Mouse (Mus musculus): ENCODE data around the gene Slc25a22. TPM values are rescaled to one million over a fixed set of nuclear protein-coding genes. Genes with fewer than 3 reads are reported as not detected.

Gene Slc25a22
- total RNA-seq, 2 experiments from 2014 or later: 270 to 289 TPM

GRCm38 (mm10) chr7:141391625-141392551 lies 45.8 kb downstream of the Slc25a22 start, which contains the start of gene Taldo1:
Gene Taldo1 (plus strand): TSS chr7:141392199.
- intact Hi-C loops (cut with DNase I): loop anchor here (5.0 kb wide), 1 partner anchor 65 kb away; the partner anchor contains the start of genes Deaf1 and Tmem80
- peak; percentile 96 to 98 for DNase-seq (ENCODE audit: low spot score in 2 of 2)

GRCm38 (mm10) chr7:141390326-141391259 lies 47.1 kb downstream of the Slc25a22 start:
- no peak for DNase-seq (ENCODE audit: low spot score in 2 of 2)
- intact Hi-C loops (cut with DNase I): loop anchor here (5.0 kb wide), 1 partner anchor 63 kb away; the partner anchor contains the start of genes Deaf1 and Tmem80

- DNase-seq (ENCODE audit: low spot score in 2 of 2): no peak
- intact Hi-C loops (cut with DNase I): no loop called here
Observed at GRCm38 (mm10) chr7:141388487-141389109, 49.1 kb downstream of the Slc25a22 start.

GRCm38 (mm10) chr7:141387807-141388486 lies 49.7 kb downstream of the Slc25a22 start:
- no peak for DNase-seq (ENCODE audit: low spot score in 2 of 2)
- intact Hi-C loops (cut with DNase I): no loop called here

GRCm38 (mm10) chr7:141381068-141381835 lies 56.4 kb downstream of the Slc25a22 start:
- intact Hi-C loops (cut with DNase I): no loop called here
- DNase-seq (ENCODE audit: low spot score in 2 of 2): no peak

Other genes starting within 250 kb of the Slc25a22 start
- 100 to 1,000 TPM; 256 to 304 TPM for gene Hras, start 243.9 kb downstream of the Slc25a22 start, total RNA-seq (2021)
- gene Lrrc56, start 243.7 kb downstream of the Slc25a22 start, total RNA-seq (2021): 1 to 10 TPM; 3.5 to 4.7 TPM
- not detected for gene Lmntd2, start 223.8 kb downstream of the Slc25a22 start, total RNA-seq (2021)
- 1 to 10 TPM in 1 of 2 experiments, under 1 TPM in 1; 0.70 to 1.3 TPM for gene Rassf7, start 222.0 kb downstream of the Slc25a22 start, total RNA-seq (2021)
- 10 to 100 TPM; 64.4 to 78.0 TPM for gene Phrf1, start 209.1 kb downstream of the Slc25a22 start, total RNA-seq (2021)
- gene Irf7, start 171.4 kb downstream of the Slc25a22 start, total RNA-seq (2021): 1 to 10 TPM; 1.7 to 2.0 TPM
- not detected for gene Cdhr5, start 161.1 kb downstream of the Slc25a22 start, total RNA-seq (2021)
- not detected for gene Sct, start 158.8 kb downstream of the Slc25a22 start, total RNA-seq (2021)
- gene Drd4, start 145.9 kb downstream of the Slc25a22 start, total RNA-seq (2021): under 1 TPM; 0.17 to 0.39 TPM
- 10 to 100 TPM; 67.3 to 72.5 TPM for gene Deaf1, start 110.2 kb downstream of the Slc25a22 start, total RNA-seq (2021)
- 10 to 100 TPM; 30.5 to 34.9 TPM for gene Tmem80, start 110.2 kb downstream of the Slc25a22 start, total RNA-seq (2021)
- 1 to 10 TPM; 4.7 to 5.9 TPM for gene Eps8l2, start 99.0 kb downstream of the Slc25a22 start, total RNA-seq (2021)
- 100 to 1,000 TPM in 1 of 2 experiments, 10 to 100 TPM in 1; 93.3 to 116 TPM for gene Taldo1, start 45.7 kb downstream of the Slc25a22 start, total RNA-seq (2021)
- 10 to 100 TPM; 43.2 to 43.4 TPM for gene Gatd1, start 23.8 kb downstream of the Slc25a22 start, total RNA-seq (2021)
- 100 to 1,000 TPM; 291 to 331 TPM for gene Cend1, start 8.4 kb downstream of the Slc25a22 start, total RNA-seq (2021)
- gene Pidd1, start 6.1 kb upstream of the Slc25a22 start, total RNA-seq (2021): 1 to 10 TPM in 1 of 2 experiments, under 1 TPM in 1; 0.76 to 1.9 TPM
- gene Rplp2, start 9.5 kb upstream of the Slc25a22 start, total RNA-seq (2021): 100 to 1,000 TPM; 493 to 570 TPM
- gene Pnpla2, start 17.3 kb upstream of the Slc25a22 start, total RNA-seq (2021): 10 to 100 TPM; 28.0 to 31.7 TPM
- gene Cracr2b, start 23.2 kb upstream of the Slc25a22 start, total RNA-seq (2021): 1 to 10 TPM; 3.0 to 3.5 TPM
- gene Cd151, start 29.5 kb upstream of the Slc25a22 start, total RNA-seq (2021): 10 to 100 TPM; 30.9 to 35.4 TPM
- 10 to 100 TPM; 38.0 to 40.1 TPM for gene Polr2l, start 37.2 kb upstream of the Slc25a22 start, total RNA-seq (2021)
- gene Tspan4, start 37.3 kb upstream of the Slc25a22 start, total RNA-seq (2021): 10 to 100 TPM; 14.2 to 20.0 TPM
- 10 to 100 TPM; 67.2 to 68.4 TPM for gene Chid1, start 102.0 kb upstream of the Slc25a22 start, total RNA-seq (2021)
- 100 to 1,000 TPM; 199 to 214 TPM for gene Ap2a2, start 124.3 kb upstream of the Slc25a22 start, total RNA-seq (2021)
- not detected for gene Muc6, start 217.4 kb upstream of the Slc25a22 start, total RNA-seq (2021)